Mouse (Mus musculus): ENCODE measurements around the gene Paf1. TPM values are rescaled to one million over a fixed set of nuclear protein-coding genes. Genes with fewer than 3 reads are reported as not detected.

The Paf1 gene
- polyA plus RNA-seq, 1 experiment from 2014 or later = 90.8 TPM

DNA sequence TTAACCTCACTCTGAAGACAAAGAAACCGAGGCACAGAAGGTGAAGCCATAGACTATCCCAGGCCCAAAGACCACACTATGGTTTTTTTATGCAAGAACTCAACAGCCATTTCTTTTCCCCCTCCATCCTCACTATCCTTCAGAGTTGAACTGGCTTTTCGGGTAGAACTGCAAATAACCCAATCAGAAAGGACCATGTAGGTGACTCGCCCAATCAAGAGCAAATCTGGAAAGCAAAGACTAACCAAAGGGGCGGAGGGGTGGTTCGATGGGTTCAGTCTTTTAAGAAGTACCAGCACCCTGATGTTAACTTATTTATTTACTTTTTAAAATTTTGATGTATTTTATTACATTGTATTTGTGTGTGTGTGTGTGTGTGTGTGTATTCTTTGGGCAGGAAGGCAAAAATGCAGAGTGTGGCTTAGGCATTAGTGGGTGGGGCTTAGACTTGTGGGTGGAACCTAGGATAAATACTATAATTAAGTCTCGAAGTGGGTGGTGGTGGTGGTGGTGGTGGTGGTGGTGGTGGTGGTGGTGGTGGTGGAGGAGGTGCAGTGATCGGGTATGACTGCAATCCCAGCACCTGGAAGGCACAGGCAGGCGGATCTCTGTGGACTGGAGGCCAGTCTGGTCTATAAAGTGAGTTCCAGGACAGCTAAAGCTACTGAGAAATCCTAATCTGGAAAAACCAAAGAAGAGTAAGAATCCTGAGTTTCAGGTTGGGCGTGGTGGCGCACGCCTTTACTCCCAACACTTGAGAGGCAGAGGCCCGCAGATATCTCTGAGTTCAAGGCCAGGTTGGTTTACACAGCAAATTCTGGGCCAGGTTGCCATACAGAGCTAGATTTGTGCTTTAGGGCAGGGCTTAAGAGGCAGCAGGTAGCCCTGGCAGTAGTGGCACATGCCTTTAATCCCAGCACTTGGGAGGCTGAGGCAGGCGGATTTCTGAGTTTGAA, 55.4 kb downstream of the Paf1 start:
- H3K36me3 ChIP-seq = no peaks in the 10 kb centered on the region
- peaks cover 30% of the 10 kb centered on the region for H3K4me1 ChIP-seq
- H3K27me3 ChIP-seq (ENCODE audit: low read depth, poor library complexity, severe bottlenecking) = peaks cover 13% of the 10 kb centered on the region
- 66% methylated on average over 13 of the region's 13 CpGs for WGBS
- H3K4me3 ChIP-seq = no peak overlapping the region
- H3K9me3 ChIP-seq (replicated peaks) = no peaks in the 10 kb centered on the region
- no peak for DNase-seq (ENCODE audit: low spot score)
- no peak overlapping the region for H3K27ac ChIP-seq (replicated peaks)

Other genes starting within 250 kb of the Paf1 start
- gene Fbl, start 223.2 kb upstream of the Paf1 start, polyA plus RNA-seq (2016; fragmentation: Nextera tagmentation; extraction: Ambion mirVana) = 136 and 158 TPM in 2 replicates
- 13.5 and 16.9 TPM in 2 replicates for gene Dyrk1b, start 213.5 kb upstream of the Paf1 start, polyA plus RNA-seq (2016; fragmentation: Nextera tagmentation; extraction: Ambion mirVana)
- 1.9 and 2.0 TPM in 2 replicates for gene Eid2, start 125.1 kb upstream of the Paf1 start, polyA plus RNA-seq (2016; fragmentation: Nextera tagmentation; extraction: Ambion mirVana)
- gene Eid2b, start 115.2 kb upstream of the Paf1 start, polyA plus RNA-seq (2016; fragmentation: Nextera tagmentation; extraction: Ambion mirVana) = 11.9 and 15.3 TPM in 2 replicates
- 0.46 and 1.4 TPM in 2 replicates for gene Selenov, start 101.8 kb upstream of the Paf1 start, polyA plus RNA-seq (2016; fragmentation: Nextera tagmentation; extraction: Ambion mirVana)
- 39.0 and 61.2 TPM in 2 replicates for gene Dll3, start 90.7 kb upstream of the Paf1 start, polyA plus RNA-seq (2016; fragmentation: Nextera tagmentation; extraction: Ambion mirVana)
- gene Timm50, start 80.9 kb upstream of the Paf1 start, polyA plus RNA-seq (2016; fragmentation: Nextera tagmentation; extraction: Ambion mirVana) = 249 and 261 TPM in 2 replicates
- gene Supt5, start 54.2 kb upstream of the Paf1 start, polyA plus RNA-seq (2016; fragmentation: Nextera tagmentation; extraction: Ambion mirVana) = 113 and 122 TPM in 2 replicates
- gene Rps16, start 42.3 kb upstream of the Paf1 start, polyA plus RNA-seq (2016; fragmentation: Nextera tagmentation; extraction: Ambion mirVana) = 726 and 912 TPM in 2 replicates
- gene Plekhg2, start 20.4 kb upstream of the Paf1 start, polyA plus RNA-seq (2016; fragmentation: Nextera tagmentation; extraction: Ambion mirVana) = 69.7 and 82.9 TPM in 2 replicates
- gene Zfp36, start 12.7 kb upstream of the Paf1 start, polyA plus RNA-seq (2016; fragmentation: Nextera tagmentation; extraction: Ambion mirVana) = 4.6 and 5.1 TPM in 2 replicates
- gene Med29, start 243 bp upstream of the Paf1 start, polyA plus RNA-seq (2016; fragmentation: Nextera tagmentation; extraction: Ambion mirVana) = 58.9 and 61.0 TPM in 2 replicates
- gene Gmfg, start 44.5 kb downstream of the Paf1 start, polyA plus RNA-seq (2016; fragmentation: Nextera tagmentation; extraction: Ambion mirVana) = 6.3 and 8.1 TPM in 2 replicates
- gene Lrfn1, start 59.0 kb downstream of the Paf1 start, polyA plus RNA-seq (2016; fragmentation: Nextera tagmentation; extraction: Ambion mirVana) = 3.6 and 3.7 TPM in 2 replicates
- gene Ifnl2, start 117.5 kb downstream of the Paf1 start, polyA plus RNA-seq (2016; fragmentation: Nextera tagmentation; extraction: Ambion mirVana) = not detected in 2 replicates
- not detected in 2 replicates for gene Ifnl3, start 129.9 kb downstream of the Paf1 start, polyA plus RNA-seq (2016; fragmentation: Nextera tagmentation; extraction: Ambion mirVana)
- gene Sycn, start 147.9 kb downstream of the Paf1 start, polyA plus RNA-seq (2016; fragmentation: Nextera tagmentation; extraction: Ambion mirVana) = not detected in 2 replicates
- 0.14 and 0.20 TPM in 2 replicates for gene Nccrp1, start 154.3 kb downstream of the Paf1 start, polyA plus RNA-seq (2016; fragmentation: Nextera tagmentation; extraction: Ambion mirVana)
- 29.2 and 30.5 TPM in 2 replicates for gene Samd4b, start 205.2 kb downstream of the Paf1 start, polyA plus RNA-seq (2016; fragmentation: Nextera tagmentation; extraction: Ambion mirVana)
- 60.9 and 66.4 TPM in 2 replicates for gene Pak4, start 205.2 kb downstream of the Paf1 start, polyA plus RNA-seq (2016; fragmentation: Nextera tagmentation; extraction: Ambion mirVana)
- not detected in 2 replicates for gene Acp7, start 238.4 kb downstream of the Paf1 start, polyA plus RNA-seq (2016; fragmentation: Nextera tagmentation; extraction: Ambion mirVana)

Data from midbrain, embryonic 10.5 days (tissue).